In genomic region chr3:88623346-88624135, GRCm38 (mm10) we compare ENCODE assay signal across 8 mouse cellular contexts. TPM values are rescaled to one million over a fixed set of nuclear protein-coding genes. Genes with fewer than 3 reads are reported as not detected.
A peak's percentile ranks its signal among the peaks of the same experiment; 100 is the strongest.
DNase-seq lines count a peak whose midpoint lies in the region; ATAC-seq and TF ChIP-seq lines count a peak whose summit lies in the region.

No protein-coding gene starts in this region.

- no peaks in the 10 kb centered on the region for H3K9me3 ChIP-seq in megakaryocyte, embryonic 14.5 days
- no peaks in the 10 kb centered on the region for H3K9me3 ChIP-seq in heart, embryonic 15.5 days (replicated peaks)
- H3K9me3 ChIP-seq in limb, embryonic 14.5 days (ENCODE audit: control insufficient read depth, low read length), result no peaks in the 10 kb centered on the region

- H3ac ChIP-seq in myocyte (ENCODE audit: control insufficient read depth, insufficient read length), result peak overlapping the region; percentile 62

- no peak for TF ChIP-seq POLR2A in limb, embryonic 14.5 days (IDR thresholded peaks at IDR 0.05; ENCODE audit: borderline replicate concordance, extremely low read depth, insufficient read depth, insufficient read length)
- TF ChIP-seq POLR2A in myocyte (IDR thresholded peaks at IDR 0.05; ENCODE audit: insufficient read length, low read depth), result peak; percentile 42

- H3K27ac ChIP-seq in heart, embryonic 15.5 days, result peak overlapping the region; percentile 94
- peak overlapping the region; percentile 96 for H3K27ac ChIP-seq in limb, embryonic 14.5 days (replicated peaks; ENCODE audit: low read depth, low read length)

- H3K4me2 ChIP-seq in heart, embryonic 15.5 days, result peak overlapping the region; percentile 88
- H3K4me2 ChIP-seq in limb, embryonic 14.5 days (replicated peaks; ENCODE audit: low read depth, low read length, severe bottlenecking), result peak overlapping the region; percentile 92
- H3K4me2 ChIP-seq in myocyte (ENCODE audit: low read depth), result peak overlapping the region; percentile 96

- H3K36me3 ChIP-seq in megakaryocyte, embryonic 14.5 days (replicated peaks; ENCODE audit: low read length), result peaks cover 40% of the 10 kb centered on the region
- H3K36me3 ChIP-seq in heart, embryonic 15.5 days, result no peaks in the 10 kb centered on the region
- H3K36me3 ChIP-seq in limb, embryonic 14.5 days (ENCODE audit: control insufficient read depth, insufficient read depth, low read length), result peaks cover 34% of the 10 kb centered on the region
- H3K36me3 ChIP-seq in myocyte (ENCODE audit: control insufficient read depth, insufficient read depth), result peaks cover 29% of the 10 kb centered on the region

- peaks cover 86% of the 10 kb centered on the region for H3K4me1 ChIP-seq in megakaryocyte, embryonic 14.5 days
- H3K4me1 ChIP-seq in heart, embryonic 15.5 days (replicated peaks), result peaks cover 76% of the 10 kb centered on the region
- peaks cover 26% of the 10 kb centered on the region for H3K4me1 ChIP-seq in limb, embryonic 14.5 days (ENCODE audit: control insufficient read depth, insufficient read depth, low read length)

- H3K27me3 ChIP-seq in megakaryocyte, embryonic 14.5 days (replicated peaks), result no peaks in the 10 kb centered on the region
- no peaks in the 10 kb centered on the region for H3K27me3 ChIP-seq in heart, embryonic 15.5 days
- H3K27me3 ChIP-seq in limb, embryonic 14.5 days (ENCODE audit: control insufficient read depth, insufficient read depth, low read length), result no peaks in the 10 kb centered on the region
- no peaks in the 10 kb centered on the region for H3K27me3 ChIP-seq in myocyte (ENCODE audit: control insufficient read depth, insufficient read depth, insufficient read length)

- DNase-seq in limb, embryonic 14.5 days (ENCODE audit: low spot score), result no peak
- DNase-seq in testis, postnatal 14 days (ENCODE audit: low spot score), result no peak
- DNase-seq in T-cell, adult 2 months (ENCODE audit: low spot score), result no peak

- H3K4me3 ChIP-seq in megakaryocyte, embryonic 14.5 days (replicated peaks), result peak overlapping the region; percentile 96
- peak overlapping the region; percentile 65 for H3K4me3 ChIP-seq in heart, embryonic 15.5 days
- peak overlapping the region; percentile 80 for H3K4me3 ChIP-seq in limb, embryonic 14.5 days (replicated peaks; ENCODE audit: low read length)
- H3K4me3 ChIP-seq in myocyte, result peak overlapping the region; percentile 94

- 6% methylated on average over 15 of the region's 15 CpGs for WGBS in heart, embryonic 15.5 days
- 4% methylated on average over 15 of the region's 15 CpGs for WGBS in limb, embryonic 14.5 days

- H3K79me2 ChIP-seq in myocyte (ENCODE audit: control insufficient read depth, insufficient read depth), result peaks cover 97% of the 10 kb centered on the region

- no peak for ATAC-seq in megakaryocyte, adult 5-6 weeks (ENCODE audit: poor library complexity, severe bottlenecking)
- ATAC-seq in common myeloid progenitor, adult 5-6 weeks (replicated peaks; ENCODE audit: low read depth, poor library complexity, severe bottlenecking), result peak; percentile 45
- ATAC-seq in heart, embryonic 15.5 days (replicated peaks; ENCODE audit: insufficient number of reproducible peaks, insufficient read depth, low FRiP score, low read depth), result peak; percentile 1; the same call in 1 of the 2 replicates
- ATAC-seq in limb, embryonic 14.5 days (ENCODE audit: low FRiP score, low read depth), result no peak

- peak overlapping the region; percentile 76 for H3K9ac ChIP-seq in heart, embryonic 15.5 days
- H3K9ac ChIP-seq in limb, embryonic 14.5 days (ENCODE audit: low read depth, low read length, severe bottlenecking), result peak overlapping the region; percentile 96

TF ChIP-seq in myocyte, 11 proteins besides CTCF, POLR2A, EP300 and RAD21:
- TF ChIP-seq POLR2AphosphoS2 (IDR thresholded peaks at IDR 0.05; ENCODE audit: insufficient read length, low read depth) (peak; percentile 54), MAX (IDR thresholded peaks at IDR 0.05; ENCODE audit: low read depth) (no peak)

RNA-seq across cellular contexts. Expression of gene Arhgef2, which starts 17.8 kb away (rescaled TPM):
- polyA plus RNA-seq in megakaryocyte, embryonic 14.5 days (2012; ENCODE audit: insufficient read depth, low replicate concordance), result 302 and 446 TPM in 2 replicates
- total RNA-seq in megakaryocyte, adult 5-6 weeks (2015), result 71.1 and 85.9 TPM in 2 replicates
- 49.6 and 73.1 TPM in 2 replicates for total RNA-seq in megakaryocyte, adult 5-6 weeks (2017)
- 92.2 and 93.1 TPM in 2 replicates for total RNA-seq in common myeloid progenitor, adult 5-6 weeks (2017)
- 72.8 and 82.5 TPM in 2 replicates for polyA plus RNA-seq in heart, embryonic 15.5 days (2015; fragmentation: Nextera tagmentation; extraction: Ambion mirVana)
- polyA plus RNA-seq in limb, embryonic 14.5 days (2012; rRNA removed), result 81.9 and 105 TPM in 2 replicates
- polyA plus RNA-seq in limb, embryonic 14.5 days (2014; fragmentation: Nextera tagmentation; extraction: Ambion mirVana), result 84.7 and 94.8 TPM in 2 replicates
- 361 TPM for polyA plus RNA-seq in myocyte (2012; fragmentation: generic; extraction: Trizol)

RNA-seq across cellular contexts. Expression of gene Rxfp4, which starts 29.4 kb away (rescaled TPM):
- polyA plus RNA-seq in megakaryocyte, embryonic 14.5 days (2012; ENCODE audit: insufficient read depth, low replicate concordance), result not detected in 2 replicates
- not detected in 2 replicates for total RNA-seq in megakaryocyte, adult 5-6 weeks (2015)
- total RNA-seq in megakaryocyte, adult 5-6 weeks (2017), result not detected in 2 replicates
- total RNA-seq in common myeloid progenitor, adult 5-6 weeks (2017), result not detected in 2 replicates
- not detected in 2 replicates for polyA plus RNA-seq in heart, embryonic 15.5 days (2015; fragmentation: Nextera tagmentation; extraction: Ambion mirVana)
- polyA plus RNA-seq in limb, embryonic 14.5 days (2012; rRNA removed), result not detected in 2 replicates
- 0.15 TPM in 1 of 2 replicates, not detected in the other for polyA plus RNA-seq in limb, embryonic 14.5 days (2014; fragmentation: Nextera tagmentation; extraction: Ambion mirVana)
- not detected for polyA plus RNA-seq in myocyte (2012; fragmentation: generic; extraction: Trizol)

RNA-seq across cellular contexts. Expression of gene Ssr2, which starts 47.9 kb away (rescaled TPM):
- polyA plus RNA-seq in megakaryocyte, embryonic 14.5 days (2012; ENCODE audit: insufficient read depth, low replicate concordance), result 111 and 307 TPM in 2 replicates
- 207 and 216 TPM in 2 replicates for total RNA-seq in megakaryocyte, adult 5-6 weeks (2015)
- total RNA-seq in megakaryocyte, adult 5-6 weeks (2017), result 93.2 and 107 TPM in 2 replicates
- 144 and 157 TPM in 2 replicates for total RNA-seq in common myeloid progenitor, adult 5-6 weeks (2017)
- polyA plus RNA-seq in heart, embryonic 15.5 days (2015; fragmentation: Nextera tagmentation; extraction: Ambion mirVana), result 164 and 178 TPM in 2 replicates
- 422 and 466 TPM in 2 replicates for polyA plus RNA-seq in limb, embryonic 14.5 days (2012; rRNA removed)
- polyA plus RNA-seq in limb, embryonic 14.5 days (2014; fragmentation: Nextera tagmentation; extraction: Ambion mirVana), result 307 and 325 TPM in 2 replicates
- polyA plus RNA-seq in myocyte (2012; fragmentation: generic; extraction: Trizol), result 294 TPM

Comparison
In these comparisons a context has a peak if more than half of its experiments do, and no peak if none do; other contexts are left out.
1. ATAC-seq: peak in common myeloid progenitor, adult 5-6 weeks (single experiment) and heart, embryonic 15.5 days (single experiment); none in megakaryocyte, adult 5-6 weeks (single experiment) and limb, embryonic 14.5 days (single experiment).
2. Peak in every context shown above with its lines, with median percentiles within 50 percentile points of each other: H3K4me3 ChIP-seq and H3K4me2 ChIP-seq.